Comparison of ENCODE assay signal across 46 mouse cellular contexts in the genomic region with DNA sequence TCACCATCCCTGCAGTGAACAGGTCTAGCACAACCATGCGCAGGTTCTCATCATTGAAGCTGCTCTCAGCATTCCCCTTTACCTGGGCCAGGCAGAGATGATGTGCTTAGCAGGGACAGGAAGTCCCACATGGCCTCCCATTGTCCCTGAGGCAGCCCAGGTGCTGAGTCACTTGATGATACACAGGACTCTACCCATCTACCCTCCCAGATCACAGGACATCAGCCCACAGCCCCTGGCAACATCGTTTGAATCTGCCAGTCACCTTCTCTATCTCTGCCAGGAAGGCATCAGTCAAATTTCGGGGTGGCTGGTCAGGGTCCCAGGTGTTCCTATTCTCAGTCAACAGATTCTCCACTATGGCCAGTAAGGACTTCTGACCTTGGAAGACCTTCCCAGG. TPM values are rescaled to one million over a fixed set of nuclear protein-coding genes. Genes with fewer than 3 reads are reported as not detected.
"Had no signal": no experiment of that assay in that cellular context is flagged by ENCODE, and none has a peak within 500 bp of the region (broad histone marks: within the 10 kb centered on the region; RNA-seq: fewer than 3 reads in every experiment).

No protein-coding gene starts in this region.

- H3K4me2 ChIP-seq: limb, embryonic 12.5 days; limb, embryonic 13.5 days; limb, embryonic 15.5 days; liver, embryonic 11.5 days; liver, embryonic 12.5 days; liver, embryonic 13.5 days; liver, embryonic 15.5 days; lung, embryonic 14.5 days; lung, embryonic 15.5 days; midbrain, embryonic 11.5 days; midbrain, embryonic 12.5 days; midbrain, embryonic 13.5 days; midbrain, embryonic 15.5 days; neural tube, embryonic 12.5 days had no signal

- H3K9me3 ChIP-seq: limb, embryonic 10.5 days; limb, embryonic 12.5 days; limb, embryonic 13.5 days; limb, embryonic 15.5 days; liver, embryonic 12.5 days; liver, embryonic 13.5 days; liver, embryonic 15.5 days; lung, embryonic 15.5 days; megakaryocyte, embryonic 14.5 days; midbrain, embryonic 10.5 days; midbrain, embryonic 12.5 days; midbrain, embryonic 13.5 days; midbrain, embryonic 15.5 days; neural tube, embryonic 12.5 days had no signal

- H3K27me3 ChIP-seq: limb, embryonic 12.5 days; limb, embryonic 13.5 days; limb, embryonic 15.5 days; liver, embryonic 12.5 days; liver, embryonic 13.5 days; liver, embryonic 15.5 days; lung, embryonic 15.5 days; midbrain, embryonic 12.5 days; midbrain, embryonic 13.5 days; midbrain, embryonic 15.5 days; neural tube, embryonic 12.5 days had no signal

- H3K4me1 ChIP-seq: limb, embryonic 10.5 days; limb, embryonic 12.5 days; limb, embryonic 13.5 days; limb, embryonic 15.5 days; liver, embryonic 12.5 days; liver, embryonic 13.5 days; liver, embryonic 15.5 days; lung, embryonic 15.5 days; megakaryocyte, embryonic 14.5 days; midbrain, embryonic 12.5 days; midbrain, embryonic 13.5 days; midbrain, embryonic 15.5 days; neural tube, embryonic 12.5 days had no signal

- DNase-seq: left cerebral cortex, postnatal 4 days; liver; liver, embryonic 13.5 days; lung, adult 18-20 months; lung, adult 2 months; lung, embryonic 14.5 days; lung, postnatal 10 days; lung, postnatal 14 days; lung, postnatal 36 days; lung, postnatal 4 days; midbrain, embryonic 14.5 days had no signal

- H3K9ac ChIP-seq: limb, embryonic 12.5 days; limb, embryonic 13.5 days; limb, embryonic 15.5 days; liver, embryonic 12.5 days; liver, embryonic 13.5 days; liver, embryonic 14.5 days; liver, embryonic 15.5 days; lung, embryonic 14.5 days; lung, embryonic 15.5 days; midbrain, embryonic 12.5 days; midbrain, embryonic 13.5 days; midbrain, embryonic 15.5 days; neural tube, embryonic 12.5 days had no signal

- ATAC-seq: liver, embryonic 12.5 days; lung, postnatal 0 days; midbrain, embryonic 13.5 days; midbrain, embryonic 15.5 days; midbrain, embryonic 16.5 days had no signal

- H3K27ac ChIP-seq: limb, embryonic 10.5 days; limb, embryonic 12.5 days; limb, embryonic 13.5 days; limb, embryonic 15.5 days; liver, embryonic 12.5 days; liver, embryonic 13.5 days; liver, embryonic 14.5 days; liver, embryonic 15.5 days; lung, embryonic 15.5 days; macrophage; midbrain, embryonic 10.5 days; midbrain, embryonic 12.5 days; midbrain, embryonic 13.5 days; midbrain, embryonic 15.5 days; neural tube, embryonic 12.5 days had no signal

- H3K36me3 ChIP-seq: limb, embryonic 10.5 days; limb, embryonic 12.5 days; limb, embryonic 13.5 days; limb, embryonic 15.5 days; liver, embryonic 12.5 days; liver, embryonic 13.5 days; liver, embryonic 15.5 days; lung, embryonic 15.5 days; midbrain, embryonic 10.5 days; midbrain, embryonic 12.5 days; midbrain, embryonic 13.5 days; midbrain, embryonic 15.5 days; neural tube, embryonic 12.5 days had no signal

- H3K4me3 ChIP-seq: limb, embryonic 10.5 days; limb, embryonic 12.5 days; limb, embryonic 13.5 days; limb, embryonic 15.5 days; liver, embryonic 12.5 days; liver, embryonic 13.5 days; liver, embryonic 15.5 days; lung, embryonic 15.5 days; megakaryocyte, embryonic 14.5 days; midbrain, embryonic 10.5 days; midbrain, embryonic 12.5 days; midbrain, embryonic 13.5 days; midbrain, embryonic 15.5 days; myocyte; neural tube, embryonic 12.5 days had no signal

RNA-seq across cellular contexts. Expression of a gene that starts 2.8 kb away (rescaled TPM):
- total RNA-seq: left cerebral cortex, postnatal 10 days; left cerebral cortex, postnatal 14 days; left cerebral cortex, postnatal 25 days; left cerebral cortex, postnatal 36 days; left cerebral cortex, postnatal 4 days; megakaryocyte progenitor cell, adult 5-6 weeks; megakaryocyte, adult 5-6 weeks; megakaryocyte-erythroid progenitor cell, adult 5-6 weeks; midbrain, postnatal 0 days; monocyte, adult 5-6 weeks had no signal
- polyA plus RNA-seq: limb, embryonic 10.5 days; limb, embryonic 11.5 days; limb, embryonic 12.5 days; limb, embryonic 13.5 days; limb, embryonic 14.5 days; limb, embryonic 15.5 days; lung, embryonic 14.5 days; lung, embryonic 15.5 days; lung, postnatal 0 days; macrophage; midbrain, embryonic 10.5 days; midbrain, embryonic 11.5 days; midbrain, embryonic 12.5 days; midbrain, embryonic 13.5 days; midbrain, embryonic 14.5 days; midbrain, embryonic 15.5 days; midbrain, embryonic 16.5 days; midbrain, postnatal 0 days; myocyte; neural tube, embryonic 11.5 days; neural tube, embryonic 12.5 days had no signal

RNA-seq across cellular contexts. Expression of a gene that starts 10.3 kb away (rescaled TPM):
- total RNA-seq: left cerebral cortex, postnatal 10 days; left cerebral cortex, postnatal 14 days; left cerebral cortex, postnatal 4 days; megakaryocyte progenitor cell, adult 5-6 weeks; megakaryocyte, adult 5-6 weeks; megakaryocyte-erythroid progenitor cell, adult 5-6 weeks; midbrain, postnatal 0 days; monocyte, adult 5-6 weeks had no signal
- polyA plus RNA-seq: limb, embryonic 10.5 days; limb, embryonic 11.5 days; limb, embryonic 12.5 days; limb, embryonic 13.5 days; limb, embryonic 14.5 days; limb, embryonic 15.5 days; liver, embryonic 11.5 days; liver, embryonic 12.5 days; liver, embryonic 13.5 days; liver, embryonic 15.5 days; liver, embryonic 16.5 days; lung, adult 2 months; lung, embryonic 14.5 days; lung, embryonic 15.5 days; lung, embryonic 16.5 days; lung, postnatal 0 days; macrophage; midbrain, embryonic 10.5 days; midbrain, embryonic 11.5 days; midbrain, embryonic 12.5 days; midbrain, embryonic 13.5 days; midbrain, embryonic 14.5 days; midbrain, embryonic 15.5 days; midbrain, embryonic 16.5 days; midbrain, postnatal 0 days; myocyte; neural tube, embryonic 11.5 days; neural tube, embryonic 12.5 days had no signal

RNA-seq across cellular contexts. Expression of a gene that starts 24.1 kb away (rescaled TPM):
- total RNA-seq: megakaryocyte-erythroid progenitor cell, adult 5-6 weeks had no signal
- polyA plus RNA-seq: macrophage had no signal

RNA-seq across cellular contexts. Expression of a gene that starts 29.1 kb away (rescaled TPM):
- total RNA-seq: left cerebral cortex, adult 8-10 months; left cerebral cortex, postnatal 10 days; left cerebral cortex, postnatal 14 days; left cerebral cortex, postnatal 25 days; left cerebral cortex, postnatal 36 days; left cerebral cortex, postnatal 4 days; megakaryocyte progenitor cell, adult 5-6 weeks; megakaryocyte, adult 5-6 weeks; megakaryocyte-erythroid progenitor cell, adult 5-6 weeks; midbrain, postnatal 0 days; monocyte, adult 5-6 weeks had no signal
- polyA plus RNA-seq: limb, embryonic 10.5 days; limb, embryonic 11.5 days; limb, embryonic 12.5 days; limb, embryonic 13.5 days; lung, embryonic 14.5 days; lung, embryonic 15.5 days; lung, embryonic 16.5 days; lung, postnatal 0 days; macrophage; midbrain, embryonic 10.5 days; midbrain, embryonic 11.5 days; midbrain, embryonic 12.5 days; midbrain, embryonic 13.5 days; midbrain, embryonic 14.5 days; midbrain, embryonic 15.5 days; midbrain, embryonic 16.5 days; midbrain, postnatal 0 days; myocyte; neural tube, embryonic 11.5 days; neural tube, embryonic 12.5 days had no signal
